Mouse (Mus musculus) adrenal gland, postnatal 25 days (tissue): ENCODE measurements around the gene Entpd1. TPM values are rescaled to one million over a fixed set of nuclear protein-coding genes. Genes with fewer than 3 reads are reported as not detected.

Experiments
- DNase-seq: peaks from one replicate; pipeline ENCODE4 v3.0.0; 2021; ENCODE audit warnings: mixed read lengths
- total RNA-seq: library from RNA; stranded (reverse); gene quantifications from 2 replicates; pipeline ENCODE4 v1.2.3, GENCODE M21; 2021

The Entpd1 gene
- total RNA-seq, 1 experiment from 2014 or later = 19.6 TPM

DNA sequence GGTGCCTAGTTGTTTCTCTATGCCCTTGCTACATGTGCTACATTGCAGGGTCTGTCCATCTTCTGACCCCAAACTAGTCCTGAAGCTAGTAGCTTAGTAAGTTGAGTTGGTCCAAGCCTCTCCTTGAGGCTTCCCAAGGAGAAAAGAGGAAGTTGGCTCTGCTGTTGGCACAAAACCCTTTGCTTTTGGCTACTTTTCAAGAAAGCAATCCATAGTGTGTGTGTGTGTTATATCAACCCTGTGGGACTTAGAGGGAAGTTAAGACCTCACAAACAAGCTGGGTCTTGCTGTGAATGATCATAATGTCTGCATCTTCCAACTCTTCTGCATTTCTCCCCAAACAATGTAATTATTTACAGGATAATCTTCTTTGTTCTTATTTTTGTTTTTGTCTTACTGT lies 16.8 kb downstream of the Entpd1 start:
- no peak for DNase-seq

DNA sequence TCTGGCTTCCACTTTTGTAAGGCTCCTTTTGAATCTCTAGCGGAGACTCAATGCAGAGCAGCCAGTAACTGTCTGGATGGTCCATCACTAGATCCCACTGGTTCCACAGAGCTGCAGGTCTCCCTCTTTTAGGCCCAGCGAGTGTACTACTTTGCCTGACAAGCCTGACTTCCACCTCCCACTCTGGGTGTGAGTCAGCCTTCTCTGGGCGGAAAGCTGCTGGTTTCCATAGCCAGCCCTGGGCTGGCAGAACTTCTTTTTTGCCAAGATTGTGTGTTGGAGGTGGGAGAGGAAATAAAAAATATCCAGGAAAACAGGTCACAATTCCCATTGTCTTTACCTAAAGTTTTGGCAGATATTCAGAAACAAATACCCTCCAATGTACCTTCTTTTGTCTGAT lies 17.9 kb downstream of the Entpd1 start:
- DNase-seq = no peak

- no peak for DNase-seq
Observed at GRCm38 (mm10) chr19:40630606-40631005, 18.4 kb downstream of the Entpd1 start.

GRCm38 (mm10) chr19:40632193-40632592 lies 20.0 kb downstream of the Entpd1 start:
- no peak for DNase-seq

- no peak for DNase-seq
Observed at GRCm38 (mm10) chr19:40632668-40633067, 20.5 kb downstream of the Entpd1 start.

DNA sequence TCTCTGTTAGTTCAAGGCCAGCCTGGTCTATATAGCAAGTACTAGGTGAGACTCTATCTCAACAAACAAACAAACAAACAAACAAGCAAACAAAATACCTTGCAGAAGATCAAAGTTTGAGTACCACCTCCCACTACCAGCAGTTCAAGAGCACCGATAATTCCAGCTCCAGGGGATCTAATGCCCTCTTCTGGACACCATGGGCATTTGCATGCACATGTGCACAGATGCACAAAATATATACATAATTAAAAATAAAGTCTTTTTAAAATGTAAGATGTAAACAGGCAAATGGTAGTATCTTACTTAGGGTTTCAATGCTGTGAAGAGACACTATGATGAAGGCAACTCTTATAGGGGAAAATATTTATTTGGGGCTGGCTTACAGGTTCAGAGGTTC lies 21.0 kb downstream of the Entpd1 start:
- DNase-seq = no peak

- no peak for DNase-seq
Observed at GRCm38 (mm10) chr19:40637091-40637490, 24.9 kb downstream of the Entpd1 start.

- DNase-seq = no peak
Observed at GRCm38 (mm10) chr19:40637601-40638000, 25.4 kb downstream of the Entpd1 start.

GRCm38 (mm10) chr19:40638582-40638981 lies 26.4 kb downstream of the Entpd1 start:
- no peak for DNase-seq

DNA sequence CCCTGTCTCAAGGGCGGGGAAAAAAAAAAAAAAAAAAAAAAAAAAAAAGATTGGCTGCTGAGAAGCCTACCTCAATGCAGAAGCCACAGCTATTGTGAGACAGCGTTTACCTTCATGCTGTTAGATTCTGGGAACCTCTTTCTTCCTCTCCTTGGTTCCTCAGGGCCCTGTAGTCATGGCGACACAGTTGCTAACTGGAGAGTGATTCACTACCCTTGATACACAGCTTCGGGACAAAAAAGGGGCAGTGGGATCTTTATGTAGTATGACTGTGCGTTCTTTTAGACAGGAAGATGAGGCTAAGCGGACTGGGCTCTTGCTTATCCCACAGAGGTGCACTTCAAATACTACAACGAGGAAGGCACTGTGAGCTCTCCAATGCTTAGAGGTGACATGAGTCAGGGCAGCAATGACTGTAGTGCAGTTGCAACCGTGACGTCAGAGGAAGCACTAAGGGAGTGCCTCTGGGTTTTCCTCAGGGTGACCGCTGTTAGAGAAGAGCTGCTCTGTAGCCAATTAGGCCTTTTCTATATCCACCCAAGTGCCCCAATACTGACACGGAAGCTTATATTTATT lies 27.7 kb downstream of the Entpd1 start:
- no peak for DNase-seq

DNA sequence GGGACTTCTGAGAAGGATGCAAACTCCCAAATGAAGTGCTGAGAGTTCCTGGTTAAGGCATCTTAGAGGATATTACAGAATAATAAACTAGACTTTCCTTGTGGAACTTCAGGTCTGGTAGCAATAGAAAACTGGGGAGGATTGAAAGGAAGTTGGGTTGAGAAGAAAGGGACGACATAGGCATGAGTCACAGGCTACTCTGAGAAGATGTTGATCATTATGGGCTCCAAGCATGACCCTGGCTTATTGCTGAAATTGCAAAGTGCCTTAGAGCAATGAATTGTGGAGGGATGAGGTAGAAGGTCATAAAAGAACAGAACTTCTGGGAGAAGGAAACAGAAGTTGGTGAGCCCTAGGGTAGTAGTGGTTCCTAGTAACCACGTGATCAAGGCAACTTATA lies 28.6 kb downstream of the Entpd1 start:
- no peak for DNase-seq

GRCm38 (mm10) chr19:40643846-40644245 lies 31.7 kb downstream of the Entpd1 start:
- DNase-seq = no peak

- DNase-seq = no peak
Observed at GRCm38 (mm10) chr19:40646379-40646778, 34.2 kb downstream of the Entpd1 start.

GRCm38 (mm10) chr19:40647319-40648158 lies 35.4 kb downstream of the Entpd1 start:
- DNase-seq = no peak

GRCm38 (mm10) chr19:40650090-40650489 lies 37.9 kb downstream of the Entpd1 start:
- DNase-seq = no peak

DNA sequence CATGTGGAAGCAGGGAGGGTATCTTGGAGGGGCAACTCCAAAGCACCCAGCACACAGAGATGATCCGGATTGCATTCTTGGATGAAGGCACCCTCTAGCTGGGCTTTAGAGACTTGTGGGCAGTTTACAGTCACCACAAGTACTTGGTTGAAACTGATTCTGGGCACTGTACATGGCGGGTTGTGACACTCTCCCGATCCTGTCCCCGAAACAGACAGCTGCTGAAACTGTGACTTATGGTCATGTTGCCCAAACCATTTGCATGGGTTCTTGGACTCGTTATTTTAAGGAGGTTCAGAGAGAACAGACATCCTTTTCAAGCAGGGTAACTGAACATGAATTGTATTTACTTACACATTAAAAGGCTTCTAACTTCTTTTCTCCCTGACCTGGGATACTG lies 44.0 kb downstream of the Entpd1 start:
- DNase-seq = no peak

DNA sequence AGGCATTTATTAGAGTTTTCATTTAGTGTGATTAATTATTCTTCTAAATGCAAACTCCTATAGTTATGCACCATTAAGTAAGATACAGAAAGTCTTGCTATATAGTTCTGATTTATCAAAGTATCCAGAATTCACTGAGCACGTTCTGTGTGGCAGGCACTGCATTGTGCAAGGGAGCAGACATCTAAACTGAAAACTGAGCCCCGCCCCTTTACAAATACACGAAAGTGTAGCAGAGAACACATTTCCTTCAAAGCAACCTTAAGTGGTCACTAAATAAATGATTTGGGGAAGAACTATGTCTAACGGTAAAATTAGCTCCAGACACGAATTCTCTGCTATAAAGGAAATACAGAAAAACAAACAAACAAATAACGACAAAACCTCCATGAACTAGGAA lies 46.1 kb downstream of the Entpd1 start:
- no peak for DNase-seq

- DNase-seq = no peak
Observed at GRCm38 (mm10) chr19:40658935-40659334, 46.8 kb downstream of the Entpd1 start.

DNA sequence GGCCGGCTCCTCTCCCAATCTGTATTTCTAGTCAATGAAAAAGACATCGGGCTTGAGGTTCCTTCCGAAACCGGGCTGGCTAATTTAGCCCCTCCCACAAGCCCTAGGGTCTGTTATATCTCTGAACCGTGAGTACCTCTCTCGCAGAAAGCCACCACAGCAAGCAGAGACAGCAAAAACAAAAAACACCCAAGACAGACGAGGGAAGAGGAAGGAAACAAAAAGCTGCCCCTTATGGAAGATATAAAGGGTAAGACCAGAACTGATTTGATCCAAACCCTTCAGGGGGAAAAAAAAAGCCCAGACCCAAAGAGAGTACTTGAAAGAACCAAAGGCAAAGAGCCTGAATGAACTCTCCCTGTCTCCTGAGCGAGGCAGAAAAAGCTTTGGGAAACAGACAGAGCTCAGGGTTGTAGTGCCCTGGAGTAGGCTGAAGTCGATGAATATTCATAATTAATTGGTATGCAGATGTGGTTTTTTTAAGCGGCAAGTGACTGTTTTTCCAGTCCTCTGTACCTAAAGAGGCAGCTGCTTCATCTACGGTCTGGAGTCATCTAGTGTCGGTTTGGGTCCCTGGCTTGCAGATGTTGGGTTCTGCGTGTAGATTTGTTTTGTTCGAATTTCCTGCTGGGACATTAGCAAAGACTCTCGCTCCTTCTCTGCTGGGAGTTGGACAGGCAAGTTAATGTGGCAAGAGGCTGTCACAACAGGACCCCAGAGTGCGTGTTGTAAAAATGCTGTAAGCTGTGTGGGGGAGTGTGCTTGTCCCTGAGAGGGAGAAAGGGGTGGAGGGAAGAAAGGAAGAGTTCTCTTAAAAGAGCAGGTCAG lies 47.7 kb downstream of the Entpd1 start:
- no peak for DNase-seq

DNA sequence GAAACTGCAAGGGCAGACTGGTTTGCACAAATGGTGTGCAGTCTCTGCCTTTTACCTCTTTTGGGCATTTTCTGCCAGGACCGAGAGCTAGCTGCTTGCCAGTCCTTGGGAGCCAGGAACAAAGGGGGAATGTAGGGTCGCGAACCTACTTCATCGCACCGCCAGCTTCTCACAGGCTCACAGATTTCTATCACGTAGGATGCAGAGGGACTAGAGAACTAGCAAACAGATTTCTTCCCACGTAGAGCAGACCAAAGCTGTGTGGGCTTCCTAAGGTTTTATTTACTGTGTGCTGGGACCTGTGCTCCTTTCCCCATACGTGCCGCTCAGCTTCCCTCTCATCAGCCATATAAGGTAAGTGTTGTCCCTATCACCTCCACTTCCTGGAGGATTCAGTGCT lies 48.3 kb downstream of the Entpd1 start:
- DNase-seq = no peak

DNA sequence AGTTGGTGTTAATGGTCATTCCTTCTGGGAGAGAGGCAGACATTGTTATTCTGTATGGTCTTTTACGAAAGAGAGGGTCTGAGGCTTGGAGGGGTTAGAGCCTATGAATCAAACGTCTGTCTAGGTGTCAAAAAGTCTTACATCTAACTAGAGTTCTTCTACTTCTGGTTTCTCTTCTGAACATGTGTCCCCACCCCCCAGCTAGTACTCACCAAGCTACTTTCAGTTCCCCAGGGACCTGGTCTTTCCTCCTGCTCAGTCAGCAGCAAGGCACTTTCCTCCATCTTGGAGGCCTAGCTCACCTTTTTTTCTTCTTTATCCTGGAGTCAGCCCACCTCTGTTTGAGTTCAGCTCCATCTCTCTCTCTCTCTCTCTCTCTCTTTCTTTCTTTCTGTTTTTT lies 48.9 kb downstream of the Entpd1 start:
- DNase-seq = no peak

DNA sequence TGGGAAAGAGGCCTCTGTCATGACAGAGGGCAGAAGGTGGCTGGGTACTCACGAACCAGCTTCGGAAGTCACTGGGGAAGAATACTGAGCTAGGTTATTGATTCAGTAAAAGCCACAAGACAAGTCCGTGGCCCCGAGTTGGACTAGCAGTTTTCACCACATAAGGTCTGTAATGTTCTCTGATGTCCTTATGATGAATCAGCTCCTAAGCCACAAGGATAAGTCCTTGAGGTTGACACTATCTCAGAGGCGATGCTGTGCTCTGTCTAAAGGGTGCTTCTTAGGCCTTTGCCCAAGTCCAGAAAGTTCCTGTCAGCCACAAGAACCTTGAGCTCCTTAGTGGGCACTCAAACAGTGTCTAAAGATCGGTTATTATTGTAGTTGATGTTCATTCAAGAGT lies 49.7 kb downstream of the Entpd1 start:
- no peak for DNase-seq

- no peak for DNase-seq
Observed at GRCm38 (mm10) chr19:40662727-40663126, 50.6 kb downstream of the Entpd1 start.
